Mouse (Mus musculus) T-helper 17 cell (primary cell): ENCODE results near the gene Ucp3.

ENCODE experiments used
- in situ Hi-C, 2 experiments: fragments of 300-600 bp; cut with MboI, MseI; formaldehyde crosslinking; loops; 1 replicate in 1 of 2; 2 replicates in 1 of 2; pipeline ENCODE4 v1.15.1; 2025; ENCODE audit warnings: high pct_unique_total_duplicates in 2 of 2

The Ucp3 gene

DNA sequence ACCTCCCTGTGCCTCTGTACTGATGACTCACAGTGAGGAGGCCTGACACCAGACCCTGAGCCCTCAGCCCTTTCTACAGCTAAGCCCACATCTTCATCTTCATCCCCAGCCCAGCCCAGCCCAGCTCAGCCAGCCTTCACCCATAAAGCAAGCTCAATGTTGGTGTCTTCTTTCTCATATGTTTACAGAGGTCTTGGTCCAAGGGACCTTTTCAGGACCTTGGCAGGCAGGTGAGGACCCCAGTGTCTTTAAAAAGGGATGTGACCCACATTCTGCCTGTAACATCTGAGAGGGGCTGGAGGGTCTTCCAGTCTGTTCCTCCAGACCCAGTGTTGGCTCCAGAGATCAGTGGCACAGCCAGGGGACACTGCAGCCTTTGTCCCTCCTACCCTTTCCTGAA, 26.7 kb downstream of the Ucp3 start:
- in situ Hi-C loops: loop anchor here in 1 of 2 experiments (5.0 kb wide), 1 partner anchor 67 kb away; no protein-coding TSS in a partner anchor

GRCm38 (mm10) chr7:100500276-100500977, 27.6 kb downstream of the Ucp3 start:
- in situ Hi-C loops: no loop called here

- in situ Hi-C loops: no loop called here
Measured at GRCm38 (mm10) chr7:100501027-100501843, 28.4 kb downstream of the Ucp3 start.

- in situ Hi-C loops: no loop called here
Measured at GRCm38 (mm10) chr7:100501844-100502373, 29.1 kb downstream of the Ucp3 start.

- in situ Hi-C loops: no loop called here
Measured at GRCm38 (mm10) chr7:100502374-100502922, 29.7 kb downstream of the Ucp3 start.

DNA sequence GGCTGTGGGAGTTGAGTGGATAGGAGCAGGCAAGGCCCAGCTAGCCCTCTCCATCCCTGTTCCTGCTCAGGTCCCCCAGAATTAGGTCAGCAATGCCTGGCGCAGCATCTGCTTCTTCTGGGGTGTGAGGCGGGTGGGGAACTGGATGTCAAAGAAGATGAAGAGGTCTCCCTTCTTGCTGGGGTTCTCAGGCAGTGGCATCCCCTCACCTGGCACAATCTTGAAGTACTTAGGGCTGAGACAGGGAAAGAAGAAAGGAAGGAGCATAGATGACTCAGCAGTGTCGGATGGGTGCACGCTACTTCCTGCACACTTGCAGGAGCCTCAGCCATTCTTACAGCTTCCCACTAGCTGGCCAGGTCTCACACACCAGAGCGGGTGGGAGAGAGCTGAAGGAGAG, 30.3 kb downstream of the Ucp3 start:
- in situ Hi-C loops: no loop called here

DNA sequence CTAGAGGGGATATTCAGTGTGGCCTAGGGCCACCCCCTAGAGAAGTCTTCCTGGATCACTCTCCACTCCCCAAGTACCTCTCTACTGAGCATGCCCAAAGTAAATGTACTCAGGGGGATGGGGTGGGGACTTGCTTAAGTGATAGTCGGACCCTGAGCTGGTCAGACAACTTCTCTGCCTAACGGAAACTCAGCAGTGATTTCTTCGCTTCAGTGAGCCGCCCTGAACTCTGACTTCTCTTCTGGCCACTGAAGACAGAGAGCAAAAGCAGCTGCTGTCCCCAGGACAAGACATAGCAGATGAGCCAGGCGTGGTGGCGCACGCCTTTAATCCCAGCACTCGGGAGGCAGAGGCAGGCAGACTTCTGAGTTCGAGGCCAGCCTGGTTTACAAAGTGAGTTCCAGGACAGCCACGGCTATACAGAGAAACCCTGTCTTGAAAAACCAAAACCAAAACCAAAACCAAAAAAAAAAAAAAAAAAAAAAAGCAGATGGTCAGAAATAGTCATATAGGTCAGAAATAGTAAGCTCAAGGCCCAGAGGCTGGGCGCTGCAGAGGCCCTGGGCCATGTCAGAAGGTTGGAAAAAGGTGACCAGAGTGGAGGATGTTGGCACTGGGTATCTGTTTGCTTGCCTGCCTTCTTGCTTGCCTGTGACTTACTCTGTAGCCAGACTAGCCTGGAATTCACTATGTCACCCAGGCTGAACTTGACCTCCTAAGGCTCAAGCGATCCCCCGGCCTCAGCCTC, 32.1 kb downstream of the Ucp3 start:
- in situ Hi-C loops: no loop called here

DNA sequence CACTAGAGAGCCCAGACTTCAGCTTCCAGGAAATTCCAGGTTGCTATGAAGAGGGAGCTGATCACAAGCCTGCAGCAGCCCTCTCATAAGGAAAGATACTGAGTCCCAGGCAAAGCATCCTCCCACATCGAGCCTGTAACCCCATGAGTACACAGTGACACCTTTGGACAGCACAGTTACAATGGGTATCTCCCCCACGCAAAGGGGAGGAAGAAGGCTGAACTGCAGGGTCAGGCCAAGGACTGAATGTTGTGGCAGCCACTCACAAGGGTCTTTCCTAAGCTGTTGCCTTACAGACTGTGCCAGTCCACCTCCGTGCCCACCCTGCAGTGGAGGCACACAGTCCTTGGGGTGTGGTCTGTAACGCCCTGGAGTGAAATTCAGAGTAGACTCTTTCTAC, 33.7 kb downstream of the Ucp3 start:
- in situ Hi-C loops: no loop called here

DNA sequence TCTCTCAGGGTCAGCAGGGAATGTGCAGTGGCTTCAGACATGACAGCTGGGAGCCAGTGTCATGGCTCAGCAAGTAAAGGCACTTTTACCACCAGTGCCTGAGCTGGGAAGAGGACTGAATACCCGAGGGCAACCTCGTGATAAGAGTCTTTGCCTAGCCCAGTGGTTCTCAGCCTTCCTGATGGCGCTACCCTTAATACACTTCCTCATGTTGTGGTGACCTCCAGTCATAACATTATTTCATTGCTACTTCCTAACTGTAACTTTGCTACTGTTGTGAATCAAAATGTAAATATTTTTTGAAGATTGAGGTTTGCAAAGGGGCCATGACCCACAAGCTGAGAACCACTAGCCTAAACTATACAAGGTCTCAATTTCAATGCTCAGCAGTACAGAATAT, 35.9 kb downstream of the Ucp3 start:
- in situ Hi-C loops: no loop called here

DNA sequence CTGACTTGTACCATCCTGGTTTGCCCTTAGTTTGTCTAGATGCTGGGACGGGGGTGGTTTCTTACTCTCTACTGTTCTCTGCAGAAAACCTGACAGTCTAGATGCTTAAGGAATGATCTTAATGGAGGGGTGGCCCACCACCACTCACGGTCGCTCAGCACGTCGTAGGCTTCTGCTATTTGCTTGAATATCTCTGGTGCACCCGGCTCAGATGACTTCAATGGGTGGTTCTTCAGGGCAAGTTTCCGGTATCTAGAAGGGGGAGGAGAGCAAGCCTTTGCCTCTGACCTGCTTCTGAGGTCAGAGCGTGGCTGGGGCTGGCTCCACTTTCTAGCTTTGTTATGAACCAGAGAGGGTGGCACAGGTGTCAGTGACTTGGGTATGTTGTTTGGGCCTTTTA, 38.8 kb downstream of the Ucp3 start:
- in situ Hi-C loops: no loop called here

DNA sequence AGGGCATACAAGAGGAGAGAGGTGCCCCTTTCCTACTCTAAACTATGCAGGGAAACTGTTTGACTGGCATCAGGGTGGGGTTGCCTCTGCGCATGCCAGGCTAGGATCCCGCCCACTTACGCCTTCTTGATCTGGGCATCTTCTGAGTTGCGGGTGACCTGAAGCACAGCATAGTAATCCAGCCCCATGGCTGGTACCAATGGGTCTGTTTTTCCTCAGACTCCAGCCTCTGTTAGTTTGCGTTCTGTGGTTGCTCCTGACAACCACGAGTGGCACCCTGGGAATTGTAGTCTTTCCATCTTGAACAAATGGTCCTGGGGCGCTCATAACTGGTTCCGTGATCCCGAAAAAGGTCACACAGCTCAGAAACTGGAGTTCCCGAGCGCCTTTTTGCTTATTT, 41.8 kb downstream of the Ucp3 start, which contains the start of gene Dnajb13:
Dnajb13 (minus strand) TSS at position 388 of the 400 bp plus-strand sequence.
- in situ Hi-C loops: no loop called here

DNA sequence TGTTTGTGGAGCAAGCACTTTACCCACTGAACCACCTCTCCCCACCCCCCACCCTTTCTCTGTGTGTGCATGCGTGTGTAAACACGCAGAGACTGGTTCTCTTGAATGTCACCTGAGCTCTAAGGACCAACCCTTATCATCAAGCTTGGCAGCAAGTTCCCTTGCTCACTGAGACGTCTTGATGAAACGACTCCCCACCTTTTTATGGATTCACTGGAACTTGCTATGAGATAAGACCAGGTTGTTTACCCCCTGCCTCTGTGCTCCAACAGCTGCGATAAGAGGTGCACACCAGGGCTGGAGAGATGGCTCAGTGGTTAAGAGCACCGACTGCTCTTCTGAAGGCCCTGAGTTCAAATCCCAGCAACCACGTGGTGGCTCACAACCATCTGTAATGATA, 47.4 kb downstream of the Ucp3 start:
- in situ Hi-C loops: loop anchor here in 1 of 2 experiments (10.0 kb wide), 1 partner anchor 145 kb away; the partner anchor contains the start of gene Plekhb1

- in situ Hi-C loops: loop anchor here in 1 of 2 experiments (10.0 kb wide), 1 partner anchor 144 kb away; the partner anchor contains the start of gene Plekhb1
Measured at GRCm38 (mm10) chr7:100520663-100521285, 48.0 kb downstream of the Ucp3 start.

DNA sequence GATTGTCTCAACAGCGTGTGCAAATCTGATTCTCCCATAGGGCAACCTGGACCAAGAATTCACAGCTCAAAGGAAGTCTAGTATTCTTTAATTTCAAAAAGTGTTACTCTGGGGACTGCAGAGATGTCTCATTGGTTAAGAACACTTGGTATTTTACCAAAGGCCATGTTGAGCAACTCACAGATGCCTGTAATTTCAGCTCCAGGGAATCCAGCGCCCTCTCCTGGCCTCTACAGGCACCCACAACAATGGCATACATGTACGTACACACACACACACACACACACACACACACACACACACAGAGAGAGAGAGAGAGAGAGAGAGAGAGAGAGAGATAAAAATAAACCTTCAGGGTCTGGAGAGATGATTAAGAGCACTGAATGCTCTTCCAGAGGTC, 49.4 kb downstream of the Ucp3 start:
- in situ Hi-C loops: loop anchor here in 1 of 2 experiments (10.0 kb wide), 1 partner anchor 143 kb away; the partner anchor contains the start of gene Plekhb1

GRCm38 (mm10) chr7:100524669-100525068, 51.9 kb downstream of the Ucp3 start:
- in situ Hi-C loops: loop anchor here in 1 of 2 experiments (10.0 kb wide), 1 partner anchor 140 kb away; the partner anchor contains the start of gene Plekhb1

- in situ Hi-C loops: no loop called here
Measured at GRCm38 (mm10) chr7:100530766-100531165, 58.0 kb downstream of the Ucp3 start.

- in situ Hi-C loops: no loop called here
Measured at GRCm38 (mm10) chr7:100533503-100533902, 60.7 kb downstream of the Ucp3 start.

DNA sequence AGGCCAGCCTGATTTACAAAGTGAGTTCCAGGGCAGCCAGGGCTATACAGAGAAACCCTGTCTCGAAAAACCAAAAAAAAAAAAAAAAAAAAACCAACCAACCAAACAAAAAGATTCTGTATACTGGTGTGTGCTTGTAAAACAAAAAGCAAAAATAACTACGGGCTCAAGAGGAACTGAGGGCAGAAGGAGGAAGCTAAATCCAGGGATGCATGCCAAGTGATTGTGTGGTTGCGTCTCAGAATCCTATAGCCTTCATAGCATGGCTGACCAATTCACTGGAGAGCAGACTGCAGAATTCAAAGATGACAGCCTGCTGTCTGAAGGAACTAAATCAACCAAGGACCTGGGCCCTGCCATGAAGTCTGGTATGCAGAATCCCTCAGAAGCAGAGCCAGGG, 61.4 kb downstream of the Ucp3 start:
- in situ Hi-C loops: no loop called here

- in situ Hi-C loops: no loop called here
Measured at GRCm38 (mm10) chr7:100535831-100536230, 63.0 kb downstream of the Ucp3 start.
